Mouse (Mus musculus) right cerebral cortex, postnatal 10 days (tissue): ENCODE results near the gene Cd180.
"Not testable (repeated sequence)": the region's sequence is repeated elsewhere in the genome, so short reads cannot be mapped to it uniquely, and the experiment has no call there.

Source experiments
- DNase-seq, 2 experiments: peaks; one replicate each; pipeline ENCODE4 v3.0.0; 2021; ENCODE audit warnings: low spot score in 2 of 2

Cd180 gene

GRCm38 (mm10) chr13:102677602-102678001, 15.8 kb upstream of the Cd180 start:
- DNase-seq = not testable (repeated sequence)

GRCm38 (mm10) chr13:102678482-102678881, 14.9 kb upstream of the Cd180 start:
- peak; percentile 85 to 87 for DNase-seq

GRCm38 (mm10) chr13:102684890-102685289, 8.5 kb upstream of the Cd180 start:
- DNase-seq = no peak

- no peak for DNase-seq
Measured at GRCm38 (mm10) chr13:102688121-102688520, 5.2 kb upstream of the Cd180 start.

GRCm38 (mm10) chr13:102689201-102690090, 3.9 kb upstream of the Cd180 start:
- DNase-seq = no peak

- no peak for DNase-seq
Measured at GRCm38 (mm10) chr13:102690184-102690583, 3.2 kb upstream of the Cd180 start.

GRCm38 (mm10) chr13:102691408-102692150, 1.8 kb upstream of the Cd180 start:
- no peak for DNase-seq

GRCm38 (mm10) chr13:102694154-102694553, 796 bp downstream of the Cd180 start:
- peak in 1 of 2 experiments; percentile 29 for DNase-seq

GRCm38 (mm10) chr13:102695121-102695905, 2.0 kb downstream of the Cd180 start:
- peak in 1 of 2 experiments; percentile 33 for DNase-seq

- no peak for DNase-seq
Measured at GRCm38 (mm10) chr13:102698335-102698734, 5.0 kb downstream of the Cd180 start.

- DNase-seq = peak; percentile 73 to 84
Measured at GRCm38 (mm10) chr13:102698751-102699323, 5.5 kb downstream of the Cd180 start.

- DNase-seq = no peak
Measured at GRCm38 (mm10) chr13:102700176-102700575, 6.8 kb downstream of the Cd180 start.

GRCm38 (mm10) chr13:102700744-102701143, 7.4 kb downstream of the Cd180 start:
- no peak for DNase-seq

- no peak for DNase-seq
Measured at GRCm38 (mm10) chr13:102716973-102717372, 23.6 kb downstream of the Cd180 start.

- DNase-seq = no peak
Measured at GRCm38 (mm10) chr13:102725416-102725815, 32.1 kb downstream of the Cd180 start.

- no peak for DNase-seq
Measured at GRCm38 (mm10) chr13:102725906-102726305, 32.5 kb downstream of the Cd180 start.

- no peak for DNase-seq
Measured at GRCm38 (mm10) chr13:102726876-102727275, 33.5 kb downstream of the Cd180 start.

GRCm38 (mm10) chr13:102728035-102728434, 34.7 kb downstream of the Cd180 start:
- DNase-seq = no peak

GRCm38 (mm10) chr13:102728951-102729350, 35.6 kb downstream of the Cd180 start:
- not testable (repeated sequence) for DNase-seq

- DNase-seq = no peak
Measured at GRCm38 (mm10) chr13:102733063-102733462, 39.7 kb downstream of the Cd180 start.

- DNase-seq = no peak
Measured at GRCm38 (mm10) chr13:102737811-102738210, 44.5 kb downstream of the Cd180 start.
